Mouse (Mus musculus) testis, adult 2 months (tissue): ENCODE data around the gene Plekhg1. TPM values are rescaled to one million over a fixed set of nuclear protein-coding genes. Genes with fewer than 3 reads are reported as not detected.

Source experiments
- H3K27ac ChIP-seq: fragments of 200-500 bp; 2 replicates; pipeline ENCODE4 v1.5.1; 2012; ENCODE audit warnings: low read depth, low read length; ENCODE audit not compliant: control insufficient read depth, insufficient read depth
- H3K27me3 ChIP-seq: fragments of 200-500 bp; 2 replicates; pipeline ENCODE4 v1.6.1; 2012; ENCODE audit warnings: mild to moderate bottlenecking, low read length, moderate library complexity; ENCODE audit not compliant: control insufficient read depth, insufficient read depth
- H3K36me3 ChIP-seq: fragments of 200-500 bp; 2 replicates; pipeline ENCODE4 v1.6.1; 2012; ENCODE audit warnings: mild to moderate bottlenecking, low read length; ENCODE audit not compliant: control insufficient read depth, insufficient read depth
- H3K4me1 ChIP-seq: fragments of 200-500 bp; 2 replicates; pipeline ENCODE4 v1.6.1; 2012; ENCODE audit warnings: low read length; ENCODE audit not compliant: control insufficient read depth, insufficient read depth
- H3K4me3 ChIP-seq: fragments of 200-500 bp; 2 replicates; pipeline ENCODE4 v1.5.1; 2012; ENCODE audit warnings: low read depth, mild to moderate bottlenecking, low read length, moderate library complexity, mixed read lengths; ENCODE audit not compliant: control insufficient read depth
- CTCF ChIP-seq: fragments of 200-500 bp; IDR thresholded peaks from 2 replicates; pipeline ENCODE4 v1.5.1; 2012; ENCODE audit warnings: low read depth, mild to moderate bottlenecking, inconsistent platforms, low read length, moderate library complexity; ENCODE audit not compliant: control insufficient read depth, insufficient read depth, insufficient replicate concordance
- POLR2A ChIP-seq: fragments of 200-500 bp; IDR thresholded peaks from 2 replicates; pipeline ENCODE4 v1.6.1; 2012; ENCODE audit warnings: low read depth, mild to moderate bottlenecking, inconsistent platforms, low read length, moderate library complexity; ENCODE audit not compliant: control insufficient read depth
- polyA plus RNA-seq: library from polyadenylated mRNA; depleted of rRNA; stranded (reverse); fragments of >200 nt; gene quantifications from 2 replicates; pipeline ENCODE4 v1.2.3, GENCODE M21; 2012

Gene Plekhg1
- polyA plus RNA-seq, 1 experiment, result 4.8 TPM

GRCm38 (mm10) chr10:3743069-3743468 is 2.9 kb downstream of the Plekhg1 start:
- TF ChIP-seq POLR2A (no peak), CTCF (no peak)
- Histone ChIP-seq H3K27ac (no peak overlapping the region), H3K4me3 (no peak overlapping the region), H3K4me1 (peaks cover 2% of the 10 kb centered on the region), H3K27me3 (no peaks in the 10 kb centered on the region), H3K36me3 (no peaks in the 10 kb centered on the region)

GRCm38 (mm10) chr10:3743826-3744225 is 3.7 kb downstream of the Plekhg1 start:
- Histone ChIP-seq H3K27me3 (no peaks in the 10 kb centered on the region), H3K4me1 (peaks cover 2% of the 10 kb centered on the region), H3K4me3 (no peak overlapping the region), H3K36me3 (no peaks in the 10 kb centered on the region), H3K27ac (no peak overlapping the region)
- no peak for TF ChIP-seq CTCF
- TF ChIP-seq POLR2A, result no peak

- no peak for TF ChIP-seq POLR2A
- TF ChIP-seq CTCF, result no peak
- no peaks in the 10 kb centered on the region for H3K36me3 ChIP-seq
- H3K27me3 ChIP-seq, result no peaks in the 10 kb centered on the region
- H3K4me3 ChIP-seq, result no peak overlapping the region
- H3K4me1 ChIP-seq, result no peaks in the 10 kb centered on the region
- H3K27ac ChIP-seq, result no peak overlapping the region
These were observed 6.8 kb downstream of the Plekhg1 start for GRCm38 (mm10) chr10:3746794-3747518.

DNA sequence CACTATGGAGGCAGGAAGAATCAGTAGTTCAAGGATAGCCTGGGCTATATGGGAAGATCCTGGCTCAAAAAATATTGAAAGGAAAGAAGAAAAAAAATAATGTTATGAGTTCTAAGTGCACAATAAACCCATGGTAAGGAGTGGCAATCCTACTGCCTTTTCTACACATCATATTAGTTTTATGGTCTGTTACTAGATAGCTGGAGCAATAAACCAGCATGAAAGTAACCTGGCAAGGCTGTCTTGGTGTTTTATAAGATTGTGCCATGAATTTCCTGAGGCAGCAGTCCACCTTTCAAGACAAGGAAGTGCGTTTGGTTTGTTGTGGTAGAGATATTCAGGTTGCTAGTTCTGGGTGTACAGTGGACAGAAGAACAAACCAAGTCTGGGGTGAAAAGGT is 9.4 kb downstream of the Plekhg1 start:
- Histone ChIP-seq H3K27ac (no peak overlapping the region), H3K27me3 (no peaks in the 10 kb centered on the region), H3K4me3 (no peak overlapping the region), H3K36me3 (no peaks in the 10 kb centered on the region), H3K4me1 (no peaks in the 10 kb centered on the region)
- TF ChIP-seq CTCF (no peak), POLR2A (no peak)

DNA sequence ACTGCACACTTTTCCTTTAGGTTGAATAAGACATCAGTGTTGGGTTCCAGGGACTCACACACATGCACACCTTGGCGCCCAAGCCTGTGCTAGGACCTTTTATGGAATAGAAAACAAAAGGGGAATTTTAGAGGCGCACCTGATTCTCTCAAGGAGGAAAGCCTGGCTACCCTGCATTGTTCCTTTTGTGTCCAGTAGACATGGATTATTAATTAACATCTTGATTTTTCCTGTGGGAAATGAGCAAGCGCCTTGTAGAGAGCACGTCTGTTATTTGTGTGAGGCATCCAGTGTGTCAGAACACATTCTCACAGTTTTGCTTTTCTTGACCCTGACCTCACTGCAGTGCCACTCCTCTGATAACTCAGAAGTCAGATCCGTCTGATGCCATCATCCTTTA is 21.8 kb downstream of the Plekhg1 start:
- H3K4me3 ChIP-seq, result no peak overlapping the region
- TF ChIP-seq CTCF, result no peak
- H3K27me3 ChIP-seq, result no peaks in the 10 kb centered on the region
- no peaks in the 10 kb centered on the region for H3K36me3 ChIP-seq
- no peaks in the 10 kb centered on the region for H3K4me1 ChIP-seq
- H3K27ac ChIP-seq, result no peak overlapping the region

DNA sequence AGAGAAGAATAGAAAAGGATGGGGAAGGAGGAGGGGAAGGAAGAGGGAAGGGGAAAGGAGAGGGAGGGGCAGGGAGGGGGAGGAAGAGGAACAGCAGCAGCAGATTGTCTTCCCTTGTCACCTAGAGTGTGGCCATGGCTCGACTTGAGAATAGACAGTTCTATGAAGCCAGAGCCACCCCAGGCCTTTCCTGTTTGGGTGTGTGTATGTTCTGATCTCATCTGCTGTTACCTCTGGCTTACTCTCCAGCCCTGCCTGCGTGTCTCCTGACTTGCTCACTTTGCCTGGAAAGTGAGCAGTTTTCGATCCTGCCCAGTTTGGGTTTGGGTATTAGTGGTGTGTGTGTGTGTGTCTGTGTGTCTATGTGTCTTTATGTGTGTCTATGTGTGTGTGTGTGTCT is 23.0 kb downstream of the Plekhg1 start:
- H3K36me3 ChIP-seq, result no peaks in the 10 kb centered on the region
- no peaks in the 10 kb centered on the region for H3K27me3 ChIP-seq
- TF ChIP-seq POLR2A (no peak), CTCF (no peak)
- no peak overlapping the region for H3K27ac ChIP-seq
- H3K4me3 ChIP-seq, result no peak overlapping the region
- no peaks in the 10 kb centered on the region for H3K4me1 ChIP-seq

- Histone ChIP-seq H3K4me1 (no peaks in the 10 kb centered on the region), H3K27me3 (no peaks in the 10 kb centered on the region), H3K4me3 (no peak overlapping the region), H3K36me3 (no peaks in the 10 kb centered on the region), H3K27ac (no peak overlapping the region)
- TF ChIP-seq POLR2A, result no peak
- no peak for TF ChIP-seq CTCF
These were observed 29.0 kb downstream of the Plekhg1 start for GRCm38 (mm10) chr10:3769131-3769530.

DNA sequence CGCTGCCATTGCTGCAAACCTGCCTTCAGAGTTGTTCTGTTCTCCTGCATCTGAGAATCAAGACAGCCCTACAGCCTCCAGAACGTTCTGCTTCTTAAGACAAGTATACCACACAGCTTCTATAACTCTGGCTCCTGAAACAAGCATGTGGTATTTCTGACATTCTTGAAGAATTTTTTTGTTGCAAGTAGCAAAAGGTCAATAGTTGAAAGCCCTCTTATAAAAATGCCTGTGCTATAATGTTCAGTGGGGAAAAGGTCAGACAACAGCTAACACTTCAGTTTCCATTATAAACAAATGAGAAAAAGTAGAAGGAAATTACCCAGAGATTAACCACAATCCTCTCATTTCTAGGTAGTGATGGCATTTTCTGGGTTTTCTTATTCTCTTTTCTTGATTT is 34.2 kb downstream of the Plekhg1 start:
- H3K4me3 ChIP-seq, result no peak overlapping the region
- H3K27ac ChIP-seq, result no peak overlapping the region
- H3K27me3 ChIP-seq, result no peaks in the 10 kb centered on the region
- no peaks in the 10 kb centered on the region for H3K36me3 ChIP-seq
- H3K4me1 ChIP-seq, result no peaks in the 10 kb centered on the region
- TF ChIP-seq CTCF, result no peak
- no peak for TF ChIP-seq POLR2A
